Comparison of ENCODE assay signal across 9 mouse cellular contexts in the genomic region with DNA sequence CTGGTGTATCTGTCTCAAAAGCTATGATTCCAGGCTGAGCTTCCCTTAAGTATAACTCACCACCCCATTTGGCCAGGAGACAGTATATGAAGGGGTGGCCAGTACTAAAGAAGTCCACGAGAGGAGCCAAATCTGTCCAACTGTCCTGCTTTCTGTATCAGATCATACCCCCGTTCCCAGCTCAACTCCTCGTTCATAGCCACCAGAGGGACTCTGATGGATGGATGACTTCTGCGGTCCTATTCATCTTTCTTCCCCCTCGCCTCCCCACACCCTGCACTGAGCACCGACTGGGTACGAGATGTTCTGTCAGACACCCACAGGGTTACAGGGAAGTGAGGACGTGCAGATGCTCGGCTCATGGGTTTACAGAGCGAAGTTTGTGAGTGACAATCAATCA.
DNase-seq lines count a peak whose midpoint lies in the region; ATAC-seq and TF ChIP-seq lines count a peak whose summit lies in the region.
"Had no signal": no experiment of that assay in that cellular context is flagged by ENCODE, and none has a peak within 500 bp of the region (broad histone marks: within the 10 kb centered on the region; RNA-seq: fewer than 3 reads in every experiment).

No protein-coding gene starts in this region.

- TF ChIP-seq CTCF in bone marrow, adult 2 months (IDR thresholded peaks at IDR 0.05; ENCODE audit: control insufficient read depth, insufficient read depth, low read length) = no peak

- H3K27ac ChIP-seq in hindbrain, embryonic 10.5 days = peak overlapping the region; percentile 50
- no peak overlapping the region for H3K27ac ChIP-seq in hindbrain, embryonic 11.5 days (ENCODE audit: low read depth, low read length)
- no peak overlapping the region for H3K27ac ChIP-seq in bone marrow, adult 2 months (ENCODE audit: control insufficient read depth, insufficient read depth, low read depth, low read length, poor library complexity)
- no peak overlapping the region for H3K27ac ChIP-seq in hindbrain, embryonic 16.5 days (ENCODE audit: low read depth, low read length)

- WGBS in hindbrain, embryonic 10.5 days = 58% methylated on average over 10 of the region's 10 CpGs
- WGBS in hindbrain, embryonic 11.5 days = 48% methylated on average over 10 of the region's 10 CpGs
- WGBS in bone marrow, adult 2 months = 54% methylated on average over 10 of the region's 10 CpGs
- WGBS in hindbrain, embryonic 16.5 days = 54% methylated on average over 10 of the region's 10 CpGs

- H3K9ac ChIP-seq in hindbrain, embryonic 11.5 days (ENCODE audit: low read depth, low read length) = no peak overlapping the region
- no peak overlapping the region; the same call in 1 of the 2 replicates for H3K9ac ChIP-seq in hindbrain, embryonic 16.5 days (ENCODE audit: low read depth, low read length)

- ATAC-seq in hindbrain, embryonic 11.5 days (ENCODE audit: low FRiP score) = no peak
- peak; percentile 53; the same call in 1 of the 2 replicates for ATAC-seq in hindbrain, embryonic 16.5 days
- no peak for ATAC-seq in erythroid progenitor cell, adult 5-6 weeks (replicated peaks; ENCODE audit: low FRiP score, poor library complexity, severe bottlenecking)

- no peak overlapping the region for H3K4me2 ChIP-seq in hindbrain, embryonic 11.5 days (replicated peaks; ENCODE audit: low read depth, low read length)
- peak overlapping the region; percentile 36 for H3K4me2 ChIP-seq in hindbrain, embryonic 16.5 days (ENCODE audit: low read length)

- H3K4me3 ChIP-seq in hindbrain, embryonic 10.5 days = no peak overlapping the region
- no peak overlapping the region for H3K4me3 ChIP-seq in hindbrain, embryonic 11.5 days (ENCODE audit: low read depth, low read length)
- H3K4me3 ChIP-seq in bone marrow, adult 2 months (replicated peaks; ENCODE audit: control insufficient read depth, low read depth, low read length) = peak overlapping the region; percentile 6
- no peak overlapping the region for H3K4me3 ChIP-seq in hindbrain, embryonic 16.5 days (ENCODE audit: low read length)

- no peaks in the 10 kb centered on the region for H3K9me3 ChIP-seq in hindbrain, embryonic 10.5 days
- no peaks in the 10 kb centered on the region for H3K9me3 ChIP-seq in hindbrain, embryonic 11.5 days (ENCODE audit: control insufficient read depth, low read length)
- no peaks in the 10 kb centered on the region for H3K9me3 ChIP-seq in hindbrain, embryonic 16.5 days (ENCODE audit: control insufficient read depth, low read length)
- H3K9me3 ChIP-seq: G1E had no signal

- TF ChIP-seq POLR2A in bone marrow, adult 2 months (IDR thresholded peaks at IDR 0.05; ENCODE audit: borderline replicate concordance, control insufficient read depth, low read depth, low read length) = no peak

- DNase-seq in hindbrain, embryonic 10.5 days (ENCODE audit: low spot score) = no peak
- DNase-seq in hindbrain, embryonic 11.5 days (ENCODE audit: low spot score) = no peak
- DNase-seq in lung, postnatal 25 days (ENCODE audit: low spot score) = peak; percentile 39
- no peak for DNase-seq in gastrocnemius, postnatal 25 days
- DNase-seq in ovary, adult 18-20 months (ENCODE audit: low spot score) = no peak

- H3K36me3 ChIP-seq in hindbrain, embryonic 10.5 days = no peaks in the 10 kb centered on the region
- no peaks in the 10 kb centered on the region for H3K36me3 ChIP-seq in hindbrain, embryonic 11.5 days (ENCODE audit: control insufficient read depth, insufficient read depth, low read length)
- H3K36me3 ChIP-seq in hindbrain, embryonic 16.5 days (ENCODE audit: control insufficient read depth, insufficient read depth, low read length) = no peaks in the 10 kb centered on the region
- H3K36me3 ChIP-seq: G1E had no signal

- H3K27me3 ChIP-seq in hindbrain, embryonic 10.5 days (ENCODE audit: insufficient read depth, poor library complexity, severe bottlenecking) = no peaks in the 10 kb centered on the region
- H3K27me3 ChIP-seq in hindbrain, embryonic 11.5 days (ENCODE audit: control insufficient read depth, insufficient read depth, low read length) = no peaks in the 10 kb centered on the region
- H3K27me3 ChIP-seq in hindbrain, embryonic 16.5 days (replicated peaks; ENCODE audit: control insufficient read depth, insufficient read depth, low read length) = no peaks in the 10 kb centered on the region

- H3K4me1 ChIP-seq in hindbrain, embryonic 10.5 days (replicated peaks) = peaks cover 56% of the 10 kb centered on the region
- H3K4me1 ChIP-seq in hindbrain, embryonic 11.5 days (replicated peaks; ENCODE audit: control insufficient read depth, insufficient read depth, low read length) = peaks cover 2% of the 10 kb centered on the region; the same call in 1 of the 2 replicates
- no peaks in the 10 kb centered on the region for H3K4me1 ChIP-seq in bone marrow, adult 2 months (ENCODE audit: control insufficient read depth, insufficient read depth, low read length)
- peaks cover 6% of the 10 kb centered on the region; the same call in 1 of the 2 replicates for H3K4me1 ChIP-seq in hindbrain, embryonic 16.5 days (ENCODE audit: control insufficient read depth, insufficient read depth, low read depth, low read length)
